Mouse (Mus musculus): Measurements from ENCODE around the gene Map2k2. TPM values are rescaled to one million over a fixed set of nuclear protein-coding genes. Genes with fewer than 3 reads are reported as not detected.
A peak's percentile ranks its signal among the peaks of the same experiment; 100 is the strongest.
"Not testable (repeated sequence)": the region's sequence is repeated elsewhere in the genome, so short reads cannot be mapped to it uniquely, and the experiment has no call there.

The Map2k2 gene
- 100 to 1,000 TPM; 116 to 122 TPM for total RNA-seq (2021)
- long read RNA-seq, experiment 1, transcript Map2k2-207 (11 exons, 2,405 nt), result minor isoform, 38 of 134 reads
- long read RNA-seq, experiment 1, transcript Map2k2-202 (11 exons, 1,556 nt), result major isoform, 75 of 134 reads
- long read RNA-seq, experiment 1, partial matches to known transcripts, result 4 of 134 reads
- long read RNA-seq, experiment 1, other reads (novel, unspliced or antisense), result 16 of 134 reads
- long read RNA-seq, experiment 2, transcript Map2k2-202 (11 exons, 1,556 nt), result major isoform, 71 of 137 reads
- long read RNA-seq, experiment 2, transcript Map2k2-207 (11 exons, 2,405 nt), result minor isoform, 36 of 137 reads
- long read RNA-seq, experiment 2, partial matches to known transcripts, result 11 of 137 reads
- long read RNA-seq, experiment 2, other reads (novel, unspliced or antisense), result 19 of 137 reads

DNA sequence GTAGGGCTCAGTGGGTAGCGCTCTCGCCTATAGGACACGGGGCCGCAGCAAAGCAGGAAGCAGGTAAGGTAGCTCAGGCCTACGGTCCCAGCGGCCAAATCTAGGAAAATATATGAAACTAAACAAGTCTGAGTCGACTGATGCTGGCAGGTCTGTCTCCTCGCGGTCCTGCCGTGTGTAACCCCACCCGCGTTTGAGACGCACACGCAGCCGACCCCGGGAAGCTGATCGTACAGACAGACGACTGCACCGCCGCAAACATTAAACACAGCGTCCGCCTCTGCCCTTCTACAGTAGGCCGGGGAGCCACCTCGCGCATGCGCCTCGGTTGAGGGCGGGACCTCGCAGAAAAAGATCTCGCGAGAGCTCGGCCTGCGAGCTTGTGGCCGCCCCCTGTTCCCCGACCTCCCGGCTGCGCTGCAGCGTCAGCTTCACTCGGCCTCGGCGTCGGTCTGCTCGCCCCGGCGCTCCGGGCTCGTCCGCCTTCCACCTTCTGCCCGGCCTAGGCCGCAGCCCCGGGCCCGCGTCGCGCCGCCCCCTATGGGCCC is at the start of gene Map2k2:
TSS of gene Map2k2 (plus strand) at position 351 of the 548 bp plus-strand sequence.
- intact Hi-C loops (cut with DNase I), result no loop called here
- peak; percentile 96 for DNase-seq (ENCODE audit: low spot score in 2 of 2)

DNA sequence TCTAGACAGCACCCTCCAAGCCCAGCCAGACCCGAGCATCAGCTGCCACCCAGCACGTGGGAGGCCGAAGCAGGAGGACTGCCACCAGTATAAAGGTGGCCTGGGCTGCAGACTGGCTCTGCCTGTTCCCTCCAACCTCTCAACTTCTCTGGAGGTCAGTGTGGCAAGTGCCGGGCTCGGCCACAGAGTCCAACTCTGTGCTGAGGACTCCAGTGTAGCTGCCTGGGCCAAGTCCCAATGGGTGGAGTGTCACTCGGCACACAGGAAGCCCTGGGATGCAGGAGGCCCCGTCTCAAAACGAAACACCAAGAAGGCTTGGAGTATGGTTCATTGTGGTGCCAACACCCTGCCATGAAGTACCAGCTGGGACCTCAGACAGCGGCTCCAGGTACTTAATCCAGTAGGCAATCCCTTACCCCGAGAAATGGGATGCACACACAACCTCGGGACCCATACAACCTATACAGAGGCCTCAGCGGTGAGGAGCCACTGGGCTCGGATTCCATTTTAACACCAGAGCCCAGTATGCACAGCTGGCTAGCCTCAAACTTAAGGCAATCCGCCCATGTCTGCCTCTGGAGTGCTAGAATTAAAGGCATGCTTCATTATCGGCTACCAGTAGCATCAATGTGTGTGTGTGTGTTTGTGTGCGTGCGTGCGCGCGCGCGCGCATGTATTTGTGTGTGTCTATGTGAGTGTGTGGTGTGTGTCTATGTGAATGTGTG is 48.1 kb upstream of the Map2k2 start:
- no peak for DNase-seq (ENCODE audit: low spot score in 2 of 2)
- intact Hi-C loops (cut with DNase I), result no loop called here

DNA sequence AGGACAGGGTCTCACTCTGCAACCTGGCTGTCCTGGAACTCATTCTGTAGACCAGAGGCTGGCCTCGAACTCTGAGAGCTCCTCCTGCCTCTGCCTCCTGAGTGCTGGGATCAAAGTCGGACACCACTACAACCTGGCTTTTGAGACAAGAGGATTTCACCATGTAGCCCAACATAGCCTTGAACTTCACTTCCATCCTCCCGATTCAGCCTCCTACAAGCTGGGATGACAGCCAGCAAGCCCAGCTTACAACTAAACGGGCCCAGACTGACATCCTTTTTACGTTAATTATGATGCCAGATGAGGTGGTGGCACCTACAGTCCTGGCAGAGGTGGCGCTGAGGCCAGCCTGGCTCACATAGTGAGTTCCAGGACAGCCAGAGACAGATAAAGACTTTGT is 46.8 kb upstream of the Map2k2 start:
- no peak for DNase-seq (ENCODE audit: low spot score in 2 of 2)
- intact Hi-C loops (cut with DNase I), result no loop called here

DNA sequence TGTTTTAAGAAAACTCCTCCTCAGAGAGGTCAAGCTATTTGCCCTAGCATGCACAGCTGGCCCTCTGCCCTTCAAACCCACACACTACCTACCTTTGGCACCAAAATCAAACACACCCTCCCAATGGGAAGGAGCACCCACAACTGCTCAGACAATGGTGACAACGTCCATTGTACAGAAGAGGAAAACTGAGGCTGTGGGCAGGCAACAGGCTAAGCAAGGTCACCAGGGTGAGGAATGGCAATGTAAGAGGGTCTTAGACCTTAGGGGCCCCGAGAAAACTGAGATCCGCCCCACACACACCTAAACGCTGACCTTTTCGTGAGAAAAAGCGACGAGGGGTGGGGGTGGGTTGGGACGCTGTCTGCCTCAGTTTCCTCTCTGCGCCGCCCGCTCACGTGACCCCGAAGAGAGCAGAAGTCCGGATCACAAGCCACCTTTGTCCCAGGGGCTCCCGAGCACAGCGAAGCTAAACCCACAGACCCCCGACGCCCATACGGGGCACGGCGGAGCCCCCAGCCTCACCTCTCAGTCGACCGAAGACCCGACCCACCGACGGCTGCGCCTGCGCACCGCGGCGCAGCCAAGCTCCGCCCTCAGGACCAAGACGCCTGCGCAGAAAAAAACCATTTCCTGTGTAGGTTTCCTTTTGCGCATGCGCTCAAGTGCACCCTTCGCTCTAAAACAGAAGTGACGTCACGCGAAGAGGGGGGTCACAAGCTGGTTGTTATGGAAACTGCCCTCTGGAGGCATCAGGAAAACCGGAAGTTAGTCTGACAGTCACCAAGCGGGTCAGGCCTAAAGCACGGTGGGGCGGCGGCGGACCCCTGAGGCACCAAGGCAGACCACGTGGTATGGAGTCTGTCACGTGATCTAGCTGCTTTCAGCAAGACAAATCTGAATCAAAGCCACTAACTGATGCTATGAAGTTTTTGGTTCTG is 45.8 kb upstream of the Map2k2 start, which contains the start of gene Sgta:
TSS of gene Sgta (minus strand) at position 579 of the 941 bp plus-strand sequence.
- DNase-seq (ENCODE audit: low spot score in 2 of 2), result peak; percentile 99 to 100
- intact Hi-C loops (cut with DNase I), result no loop called here

DNA sequence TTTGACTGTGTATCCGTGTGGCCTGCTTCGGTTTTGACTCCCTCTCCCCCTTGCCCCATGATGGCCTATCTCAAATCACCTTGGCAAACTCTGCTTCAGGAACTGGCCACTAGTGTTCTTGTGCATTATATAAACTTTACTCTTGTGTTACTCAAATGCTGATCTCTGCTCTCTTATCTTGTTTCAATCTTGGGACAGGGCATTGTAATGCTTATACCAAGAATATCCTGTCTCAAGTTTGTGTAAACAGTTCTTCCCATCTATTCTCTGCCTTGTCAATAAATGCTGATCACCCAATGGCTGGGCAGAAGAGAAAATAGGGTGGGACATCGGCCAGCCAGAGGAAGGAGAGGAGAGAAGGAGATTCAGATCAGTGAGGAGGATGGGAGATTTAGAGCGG is 43.0 kb upstream of the Map2k2 start:
- intact Hi-C loops (cut with DNase I), result no loop called here
- no peak for DNase-seq (ENCODE audit: low spot score in 2 of 2)

DNA sequence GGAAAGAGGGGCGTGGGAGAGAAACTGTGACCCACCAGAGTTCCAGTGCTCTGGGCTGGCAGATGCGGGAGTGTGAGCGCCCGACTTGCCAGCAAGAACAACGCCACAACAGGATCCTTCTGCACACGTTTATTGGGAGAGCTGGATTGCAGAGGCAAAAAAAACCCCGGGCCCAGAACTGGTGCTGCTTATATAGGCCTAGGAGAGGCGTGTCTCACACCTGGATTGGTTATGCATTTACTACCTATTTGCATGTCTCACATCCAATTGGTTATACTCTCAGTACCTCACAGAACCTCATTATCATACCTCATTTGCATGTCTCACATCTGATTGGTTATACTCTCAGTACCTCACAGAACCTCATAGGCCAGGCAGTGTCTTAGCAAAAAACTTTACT is 41.2 kb upstream of the Map2k2 start:
- DNase-seq (ENCODE audit: low spot score in 2 of 2); intact Hi-C loops (cut with DNase I): not testable (repeated sequence)

DNA sequence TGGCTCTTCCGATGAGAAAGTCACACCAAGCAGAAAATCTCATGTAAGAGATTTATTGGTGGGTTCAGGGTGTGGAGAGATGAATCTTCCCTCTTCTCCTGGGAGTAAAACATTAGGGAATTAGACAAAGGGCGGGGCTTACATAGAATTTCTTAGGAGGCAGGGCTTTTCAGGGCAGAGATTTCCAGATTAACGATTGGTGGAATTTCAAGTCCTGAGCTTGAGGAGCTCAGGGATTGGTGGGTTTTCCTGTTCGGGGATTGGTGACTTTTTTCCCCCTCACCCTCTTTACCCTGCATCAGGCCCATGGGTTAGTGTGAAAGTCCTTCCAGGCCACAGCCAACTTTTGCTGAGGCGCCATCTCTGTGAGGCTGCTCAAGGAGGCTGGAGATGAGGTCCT is 37.0 kb upstream of the Map2k2 start:
- no peak for DNase-seq (ENCODE audit: low spot score in 2 of 2)
- intact Hi-C loops (cut with DNase I), result no loop called here

DNA sequence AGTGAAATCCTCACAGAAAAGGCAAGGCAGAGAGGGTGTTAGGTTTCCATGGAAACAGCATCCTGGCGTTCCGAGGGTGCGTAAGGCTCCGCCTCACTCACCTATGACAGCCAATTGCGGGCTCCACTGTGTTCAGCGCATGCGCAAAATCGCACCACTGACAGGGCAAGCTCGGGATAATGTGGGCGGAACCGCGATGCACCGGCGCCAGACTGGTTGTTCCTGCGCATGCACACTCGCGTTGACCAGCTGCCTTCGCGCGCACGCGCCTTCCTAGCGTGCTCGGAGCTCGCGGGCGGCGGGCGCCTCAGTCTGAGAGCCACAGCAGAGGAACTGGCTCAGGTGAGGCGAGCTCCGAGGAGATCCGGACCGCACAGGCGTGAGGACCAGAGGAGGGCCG is 35.9 kb upstream of the Map2k2 start, which contains the start of gene Thop1:
TSS of gene Thop1 (plus strand) at position 200 of the 400 bp plus-strand sequence.
- intact Hi-C loops (cut with DNase I), result no loop called here
- peak; percentile 98 to 99 for DNase-seq (ENCODE audit: low spot score in 2 of 2)

DNA sequence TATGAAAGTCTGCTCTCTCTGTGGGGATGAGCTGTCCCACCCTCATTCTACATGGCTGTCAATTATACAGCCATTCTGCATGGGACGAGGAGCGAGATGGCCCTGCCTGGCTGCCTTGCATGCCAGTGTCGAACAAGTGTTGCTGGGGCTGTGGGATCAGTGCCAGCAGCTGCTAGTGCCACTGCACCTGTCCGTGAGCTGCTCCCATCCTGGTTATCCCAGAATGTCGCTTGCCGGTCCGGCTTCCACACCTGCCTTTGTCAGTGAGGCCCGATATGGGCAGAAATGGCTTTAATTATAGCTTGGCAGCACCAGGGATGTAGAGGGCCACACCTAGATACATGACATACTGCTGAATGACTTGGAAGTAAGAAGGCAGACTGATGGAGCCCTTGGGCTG is 33.4 kb upstream of the Map2k2 start:
- DNase-seq (ENCODE audit: low spot score in 2 of 2), result no peak
- intact Hi-C loops (cut with DNase I), result no loop called here

DNA sequence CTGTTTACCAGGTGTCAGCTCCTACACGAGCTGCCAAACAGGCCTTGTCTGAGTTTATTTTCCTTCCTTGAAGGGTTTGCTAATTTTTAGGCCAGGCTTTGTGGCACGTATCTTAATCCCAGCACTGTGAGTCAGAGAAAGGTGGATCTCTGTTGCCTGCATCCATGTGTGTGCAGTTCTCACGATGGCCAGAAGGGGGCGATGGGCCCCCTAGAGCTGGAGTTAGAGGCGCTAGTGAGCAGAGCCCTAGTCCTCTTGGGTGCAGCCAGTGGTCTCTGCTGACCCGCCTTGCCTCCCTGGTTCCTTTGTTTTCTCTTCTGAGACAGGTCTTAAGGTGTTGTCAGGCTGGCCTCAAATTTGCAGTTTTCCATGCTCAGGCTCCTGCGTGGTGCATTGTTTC is 32.3 kb upstream of the Map2k2 start:
- DNase-seq (ENCODE audit: low spot score in 2 of 2), result no peak
- intact Hi-C loops (cut with DNase I), result no loop called here

DNA sequence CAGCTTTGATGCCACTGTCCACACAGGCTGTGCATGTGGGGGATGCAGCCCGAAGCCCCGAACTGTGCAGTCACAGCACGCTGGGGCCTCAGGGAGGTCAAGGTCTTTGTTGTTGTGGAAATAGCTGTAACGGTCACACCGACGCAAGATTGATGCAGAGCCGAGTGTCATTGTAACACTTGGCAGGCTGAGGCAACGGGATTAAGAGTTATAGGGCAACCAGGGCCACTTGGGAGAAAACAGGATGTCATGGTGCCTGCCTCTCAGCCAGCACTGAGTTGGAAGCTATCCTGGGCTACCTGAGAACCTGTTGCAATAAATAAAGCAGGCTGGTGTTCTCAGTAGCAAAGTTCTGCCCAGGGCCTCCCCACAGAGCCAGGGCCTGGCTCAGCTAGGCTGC is 30.0 kb upstream of the Map2k2 start:
- intact Hi-C loops (cut with DNase I), result no loop called here
- no peak for DNase-seq (ENCODE audit: low spot score in 2 of 2)

DNA sequence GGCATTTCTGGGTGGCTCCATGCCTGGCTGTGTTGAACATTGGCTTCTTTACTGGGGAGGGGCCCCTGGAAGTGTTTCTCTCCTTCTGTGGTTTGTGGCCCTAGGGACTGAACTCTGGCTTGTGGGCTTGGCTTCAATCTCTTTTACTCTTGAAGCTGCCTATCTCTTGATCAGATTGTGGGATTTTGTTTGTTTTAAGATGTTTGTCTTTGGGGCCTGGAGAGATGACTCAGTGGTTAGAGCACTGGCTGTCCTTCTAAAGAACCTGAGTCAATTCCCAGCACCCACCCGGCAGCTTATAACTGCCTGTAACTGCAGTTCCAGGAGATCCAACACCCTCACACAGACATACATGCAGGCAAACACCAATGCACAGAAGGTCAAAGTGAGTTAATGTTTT is 29.4 kb upstream of the Map2k2 start:
- no peak for DNase-seq (ENCODE audit: low spot score in 2 of 2)
- intact Hi-C loops (cut with DNase I), result no loop called here

DNA sequence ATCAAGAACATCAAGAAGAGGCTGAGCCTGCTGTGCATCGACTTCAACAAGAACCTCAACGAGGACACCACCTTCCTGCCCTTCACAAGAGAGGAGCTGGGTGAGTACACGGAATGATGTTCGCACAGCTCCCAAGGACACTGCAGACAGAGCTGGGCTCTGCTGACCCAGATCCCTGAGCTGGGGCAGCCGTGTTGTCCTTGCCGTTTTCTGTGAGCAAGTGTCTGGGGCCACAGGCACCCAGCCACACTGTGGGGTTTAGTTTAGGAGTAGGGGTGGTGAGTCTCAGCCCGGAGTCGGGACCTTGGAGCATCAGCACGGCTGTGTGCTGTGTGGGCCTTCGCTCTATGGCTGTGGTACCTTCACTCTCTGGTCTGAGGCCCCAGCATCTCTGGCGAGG is 27.8 kb upstream of the Map2k2 start:
- intact Hi-C loops (cut with DNase I), result no loop called here
- no peak for DNase-seq (ENCODE audit: low spot score in 2 of 2)

DNA sequence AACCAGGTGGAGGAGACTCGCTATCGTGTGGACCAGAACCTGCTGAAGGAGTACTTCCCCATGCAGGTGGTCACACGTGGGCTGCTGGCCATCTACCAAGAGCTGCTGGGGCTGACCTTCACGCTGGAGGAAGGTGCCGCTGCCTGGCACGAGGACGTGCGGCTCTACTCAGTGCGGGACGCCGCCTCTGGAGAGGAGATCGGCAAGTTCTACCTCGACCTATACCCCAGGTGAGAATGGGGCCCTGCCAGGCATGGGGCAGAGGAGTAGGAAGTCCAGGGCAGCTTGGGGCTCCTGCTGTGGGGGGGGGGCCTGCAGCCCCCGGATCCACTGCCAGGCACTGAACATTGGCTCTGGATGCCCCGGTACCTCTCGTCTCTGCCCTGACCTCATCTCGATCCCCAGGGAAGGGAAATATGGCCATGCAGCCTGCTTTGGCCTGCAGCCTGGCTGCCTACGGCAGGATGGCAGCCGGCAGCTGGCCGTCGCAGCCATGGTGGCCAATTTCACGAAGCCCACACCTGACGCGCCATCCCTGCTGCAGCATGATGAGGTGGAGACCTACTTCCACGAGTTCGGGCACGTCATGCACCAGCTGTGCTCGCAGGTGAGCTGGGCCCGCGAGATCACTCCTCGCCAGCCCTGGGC is 25.6 kb upstream of the Map2k2 start:
- DNase-seq (ENCODE audit: low spot score in 2 of 2), result no peak
- intact Hi-C loops (cut with DNase I), result loop anchor here (5.0 kb wide), 1 partner anchor 83 kb away; no protein-coding TSS in a partner anchor

DNA sequence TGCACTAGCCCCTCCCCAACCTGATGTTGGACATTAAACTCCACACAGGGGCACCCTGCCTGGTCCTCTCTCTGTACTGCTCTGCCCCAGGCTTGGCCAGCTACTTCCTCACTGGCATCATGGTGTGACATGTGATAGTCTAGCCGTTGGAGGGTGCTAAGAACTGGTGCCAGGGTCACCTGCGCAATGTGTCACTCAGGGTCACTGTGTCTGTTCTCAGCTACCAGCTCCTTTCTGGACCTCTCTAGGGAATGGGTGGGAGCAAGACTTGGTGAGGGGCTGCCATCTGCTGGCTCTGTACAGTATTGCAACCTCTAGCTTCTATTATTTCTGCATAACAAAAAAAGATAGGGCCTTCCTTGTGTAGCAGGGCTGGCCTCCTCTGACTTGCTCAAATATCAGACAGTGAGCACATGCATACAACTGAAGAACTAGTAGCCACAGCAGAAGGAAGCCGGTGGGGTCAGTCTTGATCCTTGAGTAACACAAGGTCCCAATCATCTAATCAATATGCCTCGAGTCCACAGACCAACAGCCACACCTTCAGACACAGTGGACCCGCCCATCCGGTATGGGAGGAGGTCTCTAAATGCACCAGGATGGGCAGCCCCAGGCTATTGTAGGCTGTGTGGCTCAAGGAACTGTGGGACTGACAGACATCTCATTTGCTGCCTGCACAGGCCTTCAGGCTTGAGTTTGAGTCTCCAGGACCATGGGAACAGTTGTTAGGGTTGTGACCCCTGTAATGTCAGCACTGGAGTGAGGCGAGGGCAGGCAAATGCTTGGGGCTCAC is 23.4 kb upstream of the Map2k2 start:
- peak; percentile 82 to 86 for DNase-seq (ENCODE audit: low spot score in 2 of 2)
- intact Hi-C loops (cut with DNase I), result loop anchor here (5.0 kb wide), 1 partner anchor 85 kb away; no protein-coding TSS in a partner anchor

DNA sequence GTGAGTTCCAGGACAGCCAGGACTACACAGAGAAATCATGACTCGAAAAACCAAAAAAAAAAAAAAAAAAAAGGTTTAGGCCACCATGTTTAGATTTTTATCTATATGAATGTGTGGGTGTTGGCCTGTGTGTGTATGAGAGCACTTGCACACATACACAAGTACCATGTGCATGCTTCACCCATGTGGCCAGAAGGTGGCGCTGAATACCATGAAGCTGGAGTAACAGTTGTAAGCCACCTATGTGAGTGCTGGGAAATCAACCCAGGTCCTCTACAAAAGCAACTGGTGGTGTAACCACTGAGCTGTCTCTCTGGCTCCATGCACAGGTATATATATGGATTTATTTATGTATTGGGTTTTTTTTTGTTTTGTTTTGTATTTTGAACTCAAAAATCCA is 18.7 kb upstream of the Map2k2 start:
- no peak for DNase-seq (ENCODE audit: low spot score in 2 of 2)
- intact Hi-C loops (cut with DNase I), result no loop called here

DNA sequence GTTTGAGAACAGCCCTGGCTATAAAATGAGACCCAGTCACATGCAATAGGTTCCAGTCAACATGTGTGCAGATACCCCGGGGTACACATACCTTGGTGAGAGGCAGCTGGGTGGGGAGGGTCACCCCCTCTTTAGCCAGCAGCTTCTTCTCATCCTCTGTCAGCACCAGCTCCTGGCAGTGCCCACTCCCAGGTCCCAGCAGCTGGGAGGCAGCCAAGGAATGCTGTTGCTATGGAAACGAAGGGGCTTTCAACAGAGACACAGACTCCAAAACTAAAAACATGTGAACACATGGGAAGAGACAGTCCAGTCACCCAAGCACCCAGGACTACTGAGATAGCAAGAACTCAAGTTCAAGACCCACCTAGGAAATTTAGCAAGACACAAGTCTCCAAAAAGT is 16.5 kb upstream of the Map2k2 start:
- intact Hi-C loops (cut with DNase I), result no loop called here
- DNase-seq (ENCODE audit: low spot score in 2 of 2), result peak; percentile 32 to 46

DNA sequence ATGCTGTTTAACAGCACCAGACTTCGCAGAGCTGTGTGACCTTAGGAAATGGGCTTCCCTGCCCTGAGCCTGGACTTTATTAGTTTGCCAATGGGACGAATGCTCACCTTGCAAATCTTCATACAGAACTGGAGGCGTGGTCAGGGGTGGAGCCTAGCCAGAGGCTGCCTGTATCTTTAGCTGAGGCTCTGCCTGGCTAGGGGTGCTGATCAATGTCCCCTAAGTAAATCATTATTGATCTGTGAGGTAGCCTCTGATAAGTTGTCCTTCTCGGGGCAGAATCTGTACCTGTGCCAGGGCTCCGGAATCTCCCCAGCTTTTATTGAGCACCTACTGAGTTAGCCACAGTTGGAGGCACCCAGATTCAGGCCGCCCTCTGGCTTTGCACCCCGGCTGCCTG is 15.1 kb upstream of the Map2k2 start:
- no peak for DNase-seq (ENCODE audit: low spot score in 2 of 2)
- intact Hi-C loops (cut with DNase I), result no loop called here

All from left cerebral cortex, postnatal 14 days (tissue).